Mouse (Mus musculus) kidney, adult 2 months (tissue): ENCODE results near the gene Chst3.

Source experiments
- CTCF ChIP-seq: fragments of 200-500 bp; conservative IDR thresholded peaks from 2 replicates; pipeline ENCODE4 v1.5.1; 2011; ENCODE audit warnings: low read depth, mild to moderate bottlenecking, control low read depth, low read length, moderate library complexity, mixed read lengths; ENCODE audit not compliant: insufficient read depth, insufficient read length
- POLR2A ChIP-seq: fragments of 200-500 bp; IDR thresholded peaks from one replicate; pipeline ENCODE4 v1.6.1; 2011; ENCODE audit warnings: low read depth, low read length, control low read depth

- TF ChIP-seq CTCF (no peak), POLR2A (no peak)
Measured at GRCm38 (mm10) chr10:60193532-60194423, 25.3 kb downstream of the Chst3 start.
